Mouse (Mus musculus) bone marrow, adult 2 months (tissue): Measurements from ENCODE around the gene Rpl27. TPM values are rescaled to one million over a fixed set of nuclear protein-coding genes. Genes with fewer than 3 reads are reported as not detected.
"Not testable (repeated sequence)": the region's sequence is repeated elsewhere in the genome, so short reads cannot be mapped to it uniquely, and the experiment has no call there.

Experiments used
- H3K27ac ChIP-seq: fragments of 200-500 bp; 2 replicates; pipeline ENCODE4 v1.5.1; 2012; ENCODE audit warnings: low read depth, mild to moderate bottlenecking, control low read depth, inconsistent platforms, low read length; ENCODE audit not compliant: control insufficient read depth, poor library complexity, insufficient read depth
- H3K4me1 ChIP-seq: fragments of 200-500 bp; 2 replicates; pipeline ENCODE4 v1.6.1; 2011; ENCODE audit warnings: low read length; ENCODE audit not compliant: control insufficient read depth, insufficient read depth
- H3K4me3 ChIP-seq: fragments of 200-500 bp; replicated peaks from 2 replicates; pipeline ENCODE3; 2011; ENCODE audit warnings: mild to moderate bottlenecking, low read depth, low read length, control low read depth; ENCODE audit not compliant: control insufficient read depth
- CTCF ChIP-seq: fragments of 200-500 bp; IDR thresholded peaks from 2 replicates; pipeline ENCODE4 v1.5.1; 2011; ENCODE audit warnings: low read length, control low read depth; ENCODE audit not compliant: control insufficient read depth, insufficient read depth
- POLR2A ChIP-seq: fragments of 200-500 bp; IDR thresholded peaks from 2 replicates; pipeline ENCODE4 v1.6.1; 2011; ENCODE audit warnings: low read depth, mild to moderate bottlenecking, control low read depth, low read length, borderline replicate concordance; ENCODE audit not compliant: control insufficient read depth
- WGBS: fragments of 180-500 bp; shearing (Covaris S2); methylation state at CpG from one replicate; pipeline ENCODE4 v1.1.7; 2018; 5-methylcytosine and 5-hydroxymethylcytosine counted together
- polyA plus RNA-seq: library from polyadenylated mRNA; stranded (reverse); fragments of >200 nt; gene quantifications from 2 replicates; pipeline ENCODE4 v1.2.4, GENCODE M21; 2011; ENCODE audit warnings: low replicate concordance; ENCODE audit not compliant: missing spikeins, insufficient read depth, insufficient read length

The Rpl27 gene
- polyA plus RNA-seq, 1 experiment = 941 TPM

- TF ChIP-seq POLR2A = no peak
- TF ChIP-seq CTCF = no peak
- H3K4me3 ChIP-seq = no peak overlapping the region
- no peaks in the 10 kb centered on the region; the same call in 1 of the 2 replicates for H3K4me1 ChIP-seq
- H3K27ac ChIP-seq = no peak overlapping the region
- WGBS = 55% methylated on average over 5 of the region's 5 CpGs
Measured at GRCm38 (mm10) chr11:101420148-101420547, 21.9 kb upstream of the Rpl27 start.

DNA sequence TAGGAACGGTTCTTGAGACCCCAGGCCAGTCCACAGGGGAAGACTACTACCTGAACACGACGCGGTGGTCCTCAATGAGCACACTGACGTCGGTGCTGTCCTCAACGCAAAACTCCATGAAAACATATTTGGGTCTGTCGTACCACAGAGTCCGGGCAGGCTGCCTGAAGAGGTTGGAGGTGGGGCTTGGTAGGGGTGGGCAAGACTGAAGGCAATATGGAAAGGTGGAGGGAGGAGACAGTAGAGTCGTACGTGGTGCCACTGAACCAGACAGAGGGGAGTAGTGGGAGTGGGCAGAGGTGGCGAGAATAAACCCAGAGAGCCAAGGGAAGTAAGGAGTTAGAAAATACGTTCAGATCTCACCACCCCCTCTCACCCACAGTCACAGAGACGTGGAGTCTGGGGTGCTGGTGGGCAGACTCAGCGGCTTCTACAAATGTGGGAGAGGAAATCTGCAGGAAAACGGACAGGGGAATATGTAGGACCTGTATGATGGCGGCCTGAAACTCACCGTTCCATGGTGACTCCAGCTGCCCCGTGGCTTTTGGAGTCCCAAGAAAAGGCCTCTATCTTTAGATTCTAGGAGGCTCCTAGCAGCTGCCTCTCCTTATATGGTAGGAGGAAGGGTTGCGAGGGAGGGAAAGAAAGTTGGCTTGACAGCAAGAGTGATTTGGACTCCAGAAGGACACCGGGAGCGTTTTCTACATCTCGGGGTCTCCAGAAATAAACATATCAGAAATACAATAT lies 17.8 kb upstream of the Rpl27 start, which contains the start of gene Gm27029:
Gm27029 (minus strand) TSS at position 692 of the 747 bp plus-strand sequence.
- H3K4me3 ChIP-seq = peak within 1 kb of the TSS; percentile 89
- TF ChIP-seq CTCF (no peak), POLR2A (no peak)
- 3% methylated on average over 23 of the region's 23 CpGs for WGBS
- peak within 1 kb of the TSS; percentile 86 for H3K27ac ChIP-seq
- H3K4me1 ChIP-seq = no peaks in the 10 kb centered on the region; the same call in 1 of the 2 replicates

DNA sequence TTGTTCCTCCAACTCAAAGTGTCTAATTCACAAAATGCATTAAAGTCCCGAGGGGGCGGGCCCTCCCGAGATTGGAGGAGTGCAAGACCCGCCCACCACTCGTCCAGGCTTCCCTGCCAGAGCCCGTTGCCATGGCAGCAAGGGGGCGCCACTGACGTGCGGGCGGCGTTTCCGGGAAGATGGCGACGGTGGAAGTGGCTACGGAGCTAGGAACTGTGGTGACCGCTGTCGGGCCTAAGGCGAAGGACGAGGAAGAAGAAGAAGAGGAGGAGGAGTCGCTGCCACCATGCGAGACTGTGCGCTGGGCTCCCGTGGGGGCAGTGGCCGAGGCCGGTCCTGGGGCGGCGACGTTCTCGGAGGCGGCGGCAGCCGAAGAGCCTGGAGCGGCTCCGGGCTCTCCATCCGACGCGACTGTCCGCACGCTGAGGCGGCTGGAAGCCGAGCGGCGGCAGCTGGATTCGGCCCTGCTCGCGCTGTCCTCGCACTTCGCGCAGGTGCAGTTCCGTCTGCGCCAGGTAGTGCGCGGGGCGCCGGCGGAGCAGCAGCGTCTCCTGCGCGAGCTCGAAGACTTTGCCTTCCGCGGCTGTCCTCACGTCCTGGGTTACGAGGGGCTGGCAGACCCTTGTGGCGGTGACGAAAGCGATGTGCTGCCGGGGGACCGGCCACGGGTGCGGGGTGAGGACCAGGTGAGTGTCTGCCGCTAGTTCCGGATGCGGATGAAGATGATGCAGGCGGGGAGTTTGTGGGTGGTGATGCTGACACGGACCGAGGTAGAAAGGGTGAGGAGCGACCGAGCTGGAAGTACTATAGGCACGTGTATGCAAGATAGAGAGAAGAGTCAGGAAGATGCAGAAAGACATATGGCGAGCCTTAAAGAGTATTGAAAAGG lies 16.9 kb upstream of the Rpl27 start, which contains the start of the genes Rundc1 and Ptges3l:
Rundc1 (plus strand) TSS at position 161 of the 889 bp plus-strand sequence.
Ptges3l (minus strand) TSS at position 409 of the 889 bp plus-strand sequence.
- Histone ChIP-seq H3K27ac (peak within 1 kb of the TSS; percentile 86), H3K4me3 (peak within 1 kb of the TSS; percentile 89), H3K4me1 (no peaks in the 10 kb centered on the region; the same call in 1 of the 2 replicates)
- under 1% methylated on average over 81 of the region's 81 CpGs for WGBS
- TF ChIP-seq POLR2A (peak; percentile 76; the same call in 1 of the 2 replicates), CTCF (peak; percentile 34; the same call in 1 of the 2 replicates)

GRCm38 (mm10) chr11:101426165-101426564 lies 15.9 kb upstream of the Rpl27 start:
- no peaks in the 10 kb centered on the region; the same call in 1 of the 2 replicates for H3K4me1 ChIP-seq
- TF ChIP-seq POLR2A = no peak
- no peak for TF ChIP-seq CTCF
- no peak overlapping the region for H3K4me3 ChIP-seq
- H3K27ac ChIP-seq = no peak overlapping the region
- WGBS = 42% methylated on average over 8 of the region's 8 CpGs

- TF ChIP-seq CTCF = no peak
- TF ChIP-seq POLR2A = no peak
- Histone ChIP-seq H3K4me3 (no peak overlapping the region), H3K4me1 (no peaks in the 10 kb centered on the region; the same call in 1 of the 2 replicates), H3K27ac (no peak overlapping the region)
- 86% methylated on average over 9 of the region's 9 CpGs for WGBS
Measured at GRCm38 (mm10) chr11:101431327-101431726, 10.8 kb upstream of the Rpl27 start.

DNA sequence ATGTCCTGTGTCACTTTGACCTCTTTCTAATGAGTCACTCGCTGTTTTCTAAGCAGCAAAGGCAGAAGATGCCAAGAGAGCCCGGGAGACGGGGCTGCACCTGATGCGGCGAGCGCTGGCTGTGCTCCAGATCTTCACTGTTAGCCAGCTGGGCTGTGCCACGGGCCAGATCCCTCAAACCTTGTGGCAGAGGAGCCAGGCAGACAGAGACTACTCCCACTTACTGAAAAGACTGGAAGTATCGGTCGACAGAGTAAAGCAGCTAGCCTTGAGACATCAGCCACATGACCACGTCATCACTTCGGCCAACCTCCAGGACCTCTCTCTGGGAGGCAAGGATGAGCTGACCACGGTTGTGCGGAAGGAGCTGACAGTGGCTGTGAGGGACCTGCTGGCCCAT lies 8.7 kb upstream of the Rpl27 start:
- Histone ChIP-seq H3K27ac (no peak overlapping the region), H3K4me3 (no peak overlapping the region), H3K4me1 (no peaks in the 10 kb centered on the region)
- WGBS = 86% methylated on average over 13 of the region's 13 CpGs
- TF ChIP-seq POLR2A (no peak), CTCF (no peak)

DNA sequence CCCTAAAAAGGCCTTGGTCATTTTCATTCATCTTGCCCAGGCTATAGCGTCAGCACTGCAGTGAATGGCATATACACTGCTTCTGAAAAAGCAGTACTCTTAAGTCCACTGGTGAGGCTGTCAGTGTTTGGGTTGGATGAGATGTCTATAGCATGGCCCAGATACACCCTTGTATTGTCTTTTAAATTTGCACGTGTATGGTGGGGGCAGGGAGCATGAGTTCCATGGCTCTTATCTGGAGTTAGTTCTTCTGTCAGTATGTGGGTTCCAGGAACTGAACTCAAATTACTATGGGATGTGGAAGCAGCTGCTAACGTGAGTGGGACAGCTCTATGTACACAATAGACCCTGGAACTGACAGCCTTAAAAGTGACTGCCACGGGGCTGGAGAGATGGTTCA lies 6.3 kb upstream of the Rpl27 start:
- no peak for TF ChIP-seq CTCF
- TF ChIP-seq POLR2A = no peak
- Histone ChIP-seq H3K4me1 (no peaks in the 10 kb centered on the region), H3K27ac (no peak overlapping the region), H3K4me3 (no peak overlapping the region)
- WGBS = 69% methylated on average over 4 of the region's 4 CpGs

DNA sequence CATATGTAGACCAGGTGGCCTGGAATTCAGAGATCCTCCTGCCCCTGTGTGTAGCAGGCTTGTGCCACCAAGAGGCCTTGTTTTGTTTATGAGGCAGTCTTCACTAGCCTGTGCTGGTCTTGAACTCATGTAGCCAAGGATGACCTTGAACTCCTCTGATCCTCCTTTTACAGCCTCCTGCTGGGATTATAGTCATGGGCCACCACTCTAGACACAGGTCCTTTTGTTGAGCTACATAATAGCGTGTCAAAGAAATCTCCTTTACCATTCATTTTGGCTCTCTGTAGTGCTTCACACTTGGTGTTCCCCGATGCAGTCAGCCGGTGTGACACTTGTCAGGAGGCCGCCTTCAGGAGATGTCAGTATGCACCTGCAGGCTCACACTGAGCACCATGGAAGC lies 5.2 kb upstream of the Rpl27 start:
- TF ChIP-seq CTCF = no peak
- TF ChIP-seq POLR2A = no peak
- 85% methylated on average over 4 of the region's 4 CpGs for WGBS
- Histone ChIP-seq H3K4me3 (no peak overlapping the region), H3K4me1 (no peaks in the 10 kb centered on the region), H3K27ac (no peak overlapping the region)

GRCm38 (mm10) chr11:101438006-101438405 lies 4.1 kb upstream of the Rpl27 start:
- 50% methylated on average over 3 of the region's 3 CpGs for WGBS
- H3K4me3 ChIP-seq, H3K4me1 ChIP-seq, H3K27ac ChIP-seq: not testable (repeated sequence)

GRCm38 (mm10) chr11:101441450-101442126 lies 510 bp upstream of the Rpl27 start:
- H3K4me3 ChIP-seq = peak overlapping the region; percentile 77
- H3K27ac ChIP-seq, H3K4me1 ChIP-seq: not testable (repeated sequence)
- 24% methylated on average over 15 of the region's 15 CpGs for WGBS
